Mouse (Mus musculus): ENCODE results near the gene Limk1. TPM values are rescaled to one million over a fixed set of nuclear protein-coding genes. Genes with fewer than 3 reads are reported as not detected.

The Limk1 gene
- 8.6 and 16.3 TPM in 2 replicates for polyA plus RNA-seq (2016; fragmentation: Nextera tagmentation; extraction: Ambion mirVana)

- Histone ChIP-seq H3K27ac (peak within 1 kb of the TSS; percentile 91), H3K4me3 (peak within 1 kb of the TSS; percentile 88), H3K36me3 (peaks cover 32% of the 10 kb centered on the region), H3K27me3 (ENCODE audit: insufficient read depth, poor library complexity, severe bottlenecking) (peaks cover 14% of the 10 kb centered on the region; the same call in 1 of the 2 replicates), H3K4me1 (replicated peaks) (peaks cover 26% of the 10 kb centered on the region), H3K9me3 (no peaks in the 10 kb centered on the region)
- WGBS, result under 1% methylated on average over 69 of the region's 69 CpGs
- DNase-seq (ENCODE audit: low spot score), result no peak
Observed at GRCm38 (mm10) chr5:134688086-134688717, at the start of gene Limk1. TSS of gene Limk1 (minus strand) at chr5:134688598.

GRCm38 (mm10) chr5:134734920-134735319 lies 46.5 kb upstream of the Limk1 start:
- H3K27ac ChIP-seq, result no peak overlapping the region
- DNase-seq (ENCODE audit: low spot score), result no peak
- WGBS, result 91% methylated on average over 2 of the region's 2 CpGs
- no peaks in the 10 kb centered on the region for H3K9me3 ChIP-seq
- H3K4me3 ChIP-seq, result no peak overlapping the region
- peaks cover 3% of the 10 kb centered on the region for H3K4me1 ChIP-seq (replicated peaks)
- H3K27me3 ChIP-seq (ENCODE audit: insufficient read depth, poor library complexity, severe bottlenecking), result no peaks in the 10 kb centered on the region
- no peaks in the 10 kb centered on the region for H3K36me3 ChIP-seq

- Histone ChIP-seq H3K27ac (no peak overlapping the region), H3K4me1 (replicated peaks) (peaks cover 2% of the 10 kb centered on the region; the same call in 1 of the 2 replicates), H3K9me3 (no peaks in the 10 kb centered on the region), H3K36me3 (no peaks in the 10 kb centered on the region), H3K27me3 (ENCODE audit: insufficient read depth, poor library complexity, severe bottlenecking) (no peaks in the 10 kb centered on the region), H3K4me3 (no peak overlapping the region)
- no peak for DNase-seq (ENCODE audit: low spot score)
- WGBS, result 83% methylated on average over 5 of the region's 5 CpGs
Observed at GRCm38 (mm10) chr5:134734072-134734471, 45.7 kb upstream of the Limk1 start.

- Histone ChIP-seq H3K4me3 (no peak overlapping the region), H3K4me1 (replicated peaks) (peaks cover 2% of the 10 kb centered on the region; the same call in 1 of the 2 replicates), H3K9me3 (no peaks in the 10 kb centered on the region), H3K27ac (no peak overlapping the region), H3K36me3 (no peaks in the 10 kb centered on the region), H3K27me3 (ENCODE audit: insufficient read depth, poor library complexity, severe bottlenecking) (no peaks in the 10 kb centered on the region)
- WGBS, result 72% methylated on average over 4 of the region's 4 CpGs
- DNase-seq (ENCODE audit: low spot score), result no peak
Observed at GRCm38 (mm10) chr5:134733241-134733640, 44.8 kb upstream of the Limk1 start.

- no peaks in the 10 kb centered on the region for H3K27me3 ChIP-seq (ENCODE audit: insufficient read depth, poor library complexity, severe bottlenecking)
- no peaks in the 10 kb centered on the region for H3K36me3 ChIP-seq
- WGBS, result 92% methylated on average over 12 of the region's 12 CpGs
- H3K4me3 ChIP-seq, result no peak overlapping the region
- DNase-seq (ENCODE audit: low spot score), result no peak
- H3K27ac ChIP-seq, result no peak overlapping the region
- peaks cover 2% of the 10 kb centered on the region; the same call in 1 of the 2 replicates for H3K4me1 ChIP-seq (replicated peaks)
- no peaks in the 10 kb centered on the region for H3K9me3 ChIP-seq
Observed at GRCm38 (mm10) chr5:134729124-134729523, 40.7 kb upstream of the Limk1 start.

GRCm38 (mm10) chr5:134728535-134728934 lies 40.1 kb upstream of the Limk1 start:
- H3K27ac ChIP-seq, result no peak overlapping the region
- no peaks in the 10 kb centered on the region for H3K36me3 ChIP-seq
- peaks cover 2% of the 10 kb centered on the region; the same call in 1 of the 2 replicates for H3K4me1 ChIP-seq (replicated peaks)
- no peak overlapping the region for H3K4me3 ChIP-seq
- WGBS, result 69% methylated on average over 3 of the region's 3 CpGs
- H3K9me3 ChIP-seq, result no peaks in the 10 kb centered on the region
- no peaks in the 10 kb centered on the region for H3K27me3 ChIP-seq (ENCODE audit: insufficient read depth, poor library complexity, severe bottlenecking)
- no peak for DNase-seq (ENCODE audit: low spot score)

GRCm38 (mm10) chr5:134727001-134727639 lies 38.7 kb upstream of the Limk1 start:
- H3K9me3 ChIP-seq, result no peaks in the 10 kb centered on the region
- no peaks in the 10 kb centered on the region for H3K27me3 ChIP-seq (ENCODE audit: insufficient read depth, poor library complexity, severe bottlenecking)
- no peaks in the 10 kb centered on the region for H3K36me3 ChIP-seq
- H3K27ac ChIP-seq, result no peak overlapping the region
- H3K4me1 ChIP-seq (replicated peaks), result peaks cover 2% of the 10 kb centered on the region; the same call in 1 of the 2 replicates
- H3K4me3 ChIP-seq, result no peak overlapping the region
- WGBS, result 86% methylated on average over 8 of the region's 8 CpGs
- no peak for DNase-seq (ENCODE audit: low spot score)

- no peak for DNase-seq (ENCODE audit: low spot score)
- Histone ChIP-seq H3K4me1 (replicated peaks) (peaks cover 2% of the 10 kb centered on the region; the same call in 1 of the 2 replicates), H3K36me3 (no peaks in the 10 kb centered on the region), H3K4me3 (no peak overlapping the region), H3K27me3 (ENCODE audit: insufficient read depth, poor library complexity, severe bottlenecking) (no peaks in the 10 kb centered on the region), H3K27ac (no peak overlapping the region), H3K9me3 (no peaks in the 10 kb centered on the region)
- WGBS, result 71% methylated on average over 4 of the region's 4 CpGs
Observed at GRCm38 (mm10) chr5:134725299-134725698, 36.9 kb upstream of the Limk1 start.

GRCm38 (mm10) chr5:134720058-134720457 lies 31.7 kb upstream of the Limk1 start:
- Histone ChIP-seq H3K4me1 (replicated peaks) (no peaks in the 10 kb centered on the region), H3K4me3 (no peak overlapping the region), H3K27me3 (ENCODE audit: insufficient read depth, poor library complexity, severe bottlenecking) (no peaks in the 10 kb centered on the region), H3K36me3 (no peaks in the 10 kb centered on the region), H3K9me3 (no peaks in the 10 kb centered on the region), H3K27ac (no peak overlapping the region)
- DNase-seq (ENCODE audit: low spot score), result no peak
- 83% methylated on average over 4 of the region's 4 CpGs for WGBS

- Histone ChIP-seq H3K9me3 (no peaks in the 10 kb centered on the region), H3K4me3 (no peak overlapping the region), H3K27ac (no peak overlapping the region), H3K36me3 (no peaks in the 10 kb centered on the region), H3K4me1 (replicated peaks) (peaks cover 5% of the 10 kb centered on the region; the same call in 1 of the 2 replicates), H3K27me3 (ENCODE audit: insufficient read depth, poor library complexity, severe bottlenecking) (no peaks in the 10 kb centered on the region)
- 70% methylated on average over 7 of the region's 7 CpGs for WGBS
- DNase-seq (ENCODE audit: low spot score), result no peak
Observed at GRCm38 (mm10) chr5:134711076-134711475, 22.7 kb upstream of the Limk1 start.

GRCm38 (mm10) chr5:134709275-134709674 lies 20.9 kb upstream of the Limk1 start:
- H3K36me3 ChIP-seq, result no peaks in the 10 kb centered on the region
- no peaks in the 10 kb centered on the region for H3K9me3 ChIP-seq
- no peaks in the 10 kb centered on the region for H3K27me3 ChIP-seq (ENCODE audit: insufficient read depth, poor library complexity, severe bottlenecking)
- peaks cover 5% of the 10 kb centered on the region; the same call in 1 of the 2 replicates for H3K4me1 ChIP-seq (replicated peaks)
- H3K4me3 ChIP-seq, result no peak overlapping the region
- no peak overlapping the region for H3K27ac ChIP-seq
- DNase-seq (ENCODE audit: low spot score), result no peak
- WGBS, result 70% methylated on average over 6 of the region's 6 CpGs

- no peaks in the 10 kb centered on the region for H3K9me3 ChIP-seq
- no peak overlapping the region for H3K4me3 ChIP-seq
- DNase-seq (ENCODE audit: low spot score), result peak; percentile 83
- H3K27ac ChIP-seq, result peak overlapping the region; percentile 40; the same call in 1 of the 2 replicates
- H3K4me1 ChIP-seq (replicated peaks), result peaks cover 1% of the 10 kb centered on the region; the same call in 1 of the 2 replicates
- H3K36me3 ChIP-seq, result no peaks in the 10 kb centered on the region
- H3K27me3 ChIP-seq (ENCODE audit: insufficient read depth, poor library complexity, severe bottlenecking), result no peaks in the 10 kb centered on the region
Observed at GRCm38 (mm10) chr5:134704157-134704556, 15.8 kb upstream of the Limk1 start.

GRCm38 (mm10) chr5:134695539-134695938 lies 7.1 kb upstream of the Limk1 start:
- H3K27ac ChIP-seq, result no peak overlapping the region
- no peaks in the 10 kb centered on the region for H3K27me3 ChIP-seq (ENCODE audit: insufficient read depth, poor library complexity, severe bottlenecking)
- H3K4me3 ChIP-seq, result no peak overlapping the region
- no peaks in the 10 kb centered on the region for H3K4me1 ChIP-seq (replicated peaks)
- DNase-seq (ENCODE audit: low spot score), result no peak
- H3K36me3 ChIP-seq, result no peaks in the 10 kb centered on the region
- peaks cover 3% of the 10 kb centered on the region; the same call in 1 of the 2 replicates for H3K9me3 ChIP-seq
- 80% methylated on average over 2 of the region's 2 CpGs for WGBS
